Mouse (Mus musculus) cerebellum, postnatal 36 days (tissue): ENCODE measurements around the gene Lmod3.
"Not testable (repeated sequence)": the region's sequence is repeated elsewhere in the genome, so short reads cannot be mapped to it uniquely, and the experiment has no call there.

ENCODE experiments used
- DNase-seq, 2 experiments: peaks; one replicate each; pipeline ENCODE4 v3.0.0; 2021 to 2022; ENCODE audit warnings: mixed read lengths in 2 of 2

Gene Lmod3

DNA sequence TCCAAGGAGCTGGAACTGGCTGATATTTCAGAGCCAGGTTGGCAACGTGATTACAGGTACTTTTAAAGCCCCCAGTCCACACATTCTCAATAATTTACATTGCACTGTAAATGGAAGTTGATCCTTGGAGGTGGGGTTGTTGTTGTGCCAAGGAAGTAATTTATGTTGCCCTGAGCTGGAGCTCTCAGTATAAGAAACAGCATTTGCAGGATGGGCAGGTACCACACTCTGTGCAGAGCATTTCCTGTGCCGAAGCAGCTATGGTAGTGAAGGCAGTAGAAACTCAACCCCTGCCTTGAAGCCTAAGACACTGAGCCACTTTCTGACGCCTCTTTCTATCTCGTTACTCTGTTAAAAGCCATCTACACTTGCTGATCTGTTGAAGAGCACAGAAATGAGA, 23.2 kb upstream of the Lmod3 start:
- no peak for DNase-seq

DNA sequence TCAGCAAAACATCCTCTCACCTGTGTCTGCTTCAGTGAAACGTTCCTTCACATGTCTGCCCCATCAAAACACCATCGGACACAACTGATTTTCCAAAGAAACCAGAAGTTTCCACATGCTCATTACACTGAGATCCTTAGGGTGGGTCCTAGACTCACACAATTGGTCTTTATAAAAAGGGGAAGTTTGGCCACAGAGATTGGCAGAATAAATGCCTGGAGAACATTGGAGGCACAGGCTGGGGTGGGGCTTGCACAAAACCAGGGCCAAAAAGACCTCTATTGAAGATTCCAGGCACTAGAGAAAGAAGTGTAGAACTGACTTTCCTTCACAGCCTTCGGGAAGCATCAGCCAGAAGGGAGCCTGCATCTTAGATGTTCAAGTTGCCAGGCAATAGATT, 21.2 kb upstream of the Lmod3 start:
- DNase-seq: no peak

DNA sequence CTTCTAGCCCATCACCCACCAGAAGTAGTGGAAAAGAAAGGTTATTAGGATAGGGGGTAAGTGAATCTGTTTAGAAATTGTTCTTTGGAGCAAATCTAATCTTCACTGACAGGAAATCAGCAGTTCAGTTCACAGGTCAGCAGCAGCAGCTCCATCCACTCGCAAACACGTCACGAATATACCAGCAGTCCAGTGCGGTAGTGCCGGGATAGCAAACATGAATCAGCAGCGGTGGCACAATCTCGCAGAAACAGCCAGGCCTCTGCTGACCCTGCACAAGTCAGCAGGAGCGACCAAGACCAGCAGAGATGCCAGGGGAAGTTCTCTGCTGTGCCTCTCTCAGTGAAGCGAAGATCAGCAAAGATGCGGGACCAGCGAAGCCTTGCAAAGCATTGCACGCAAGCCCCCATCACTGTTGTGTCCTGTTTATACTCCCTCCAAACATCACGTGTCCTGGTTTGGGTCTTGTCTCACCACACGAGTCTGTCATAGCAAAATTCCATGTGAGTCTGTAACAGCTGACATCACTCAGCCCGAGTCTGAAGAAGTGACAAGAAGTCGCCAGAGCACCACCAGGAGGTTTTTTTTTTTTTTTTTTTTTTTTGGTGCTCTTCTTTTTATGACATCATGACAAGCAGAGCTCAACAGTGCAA, 20.6 kb upstream of the Lmod3 start:
- no peak for DNase-seq

DNA sequence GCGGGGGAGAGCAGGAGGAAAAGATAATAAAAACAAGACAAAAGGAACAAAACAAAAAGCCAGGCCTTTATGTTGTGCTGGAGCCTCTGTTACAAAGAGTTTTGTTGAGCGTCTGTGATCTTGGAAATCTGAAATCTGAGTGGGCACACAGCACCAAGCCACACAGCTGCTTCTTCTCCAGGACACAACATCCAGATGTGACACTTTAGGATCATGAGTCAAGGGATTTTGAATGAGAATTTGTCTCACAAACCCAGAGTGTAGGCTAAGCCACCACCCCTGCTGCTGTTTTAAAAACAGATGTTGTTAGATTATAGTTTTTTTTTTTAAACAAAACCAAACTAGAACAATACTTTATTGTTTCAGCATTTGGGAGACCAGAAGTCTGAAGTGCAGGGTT, 19.8 kb upstream of the Lmod3 start:
- DNase-seq: no peak

DNA sequence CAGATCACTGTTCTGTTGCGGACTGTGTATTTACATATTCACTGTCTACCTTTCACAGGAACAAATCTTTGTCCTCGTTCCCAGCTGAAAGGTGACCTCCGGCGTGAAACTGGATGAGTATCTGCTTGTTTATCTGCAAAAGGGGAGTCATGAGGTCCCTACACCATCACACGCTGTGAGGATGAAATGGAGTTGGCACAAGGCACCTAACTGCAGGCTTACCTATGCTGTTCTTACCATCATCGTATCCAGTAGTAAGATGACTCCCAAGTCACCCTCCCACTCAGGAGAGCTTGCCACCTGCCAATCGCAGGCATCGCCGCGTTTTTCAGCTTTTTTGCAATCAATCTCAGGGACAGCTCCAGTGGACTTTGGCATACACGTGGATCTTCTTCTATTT, 17.0 kb upstream of the Lmod3 start:
- no peak for DNase-seq

DNA sequence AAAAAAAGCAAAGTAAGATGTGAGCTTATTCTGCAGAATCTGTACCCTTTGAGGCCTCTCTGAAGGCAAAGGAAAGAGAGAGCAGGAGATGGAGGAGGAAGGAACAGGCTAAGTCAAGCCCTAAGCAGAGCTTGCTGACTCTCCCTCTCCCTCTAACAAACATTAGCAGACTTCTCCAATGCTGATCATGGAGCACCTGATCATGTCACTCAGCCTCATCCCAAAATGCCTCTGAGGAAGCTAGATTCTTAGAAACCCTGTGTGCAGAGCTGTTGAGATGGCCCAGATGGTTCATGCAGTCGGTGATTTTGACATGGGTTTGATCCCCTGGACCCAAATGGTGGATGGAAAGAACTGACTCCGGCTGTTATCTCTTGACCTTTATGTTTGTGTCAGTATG, 14.6 kb upstream of the Lmod3 start:
- DNase-seq: no peak

DNA sequence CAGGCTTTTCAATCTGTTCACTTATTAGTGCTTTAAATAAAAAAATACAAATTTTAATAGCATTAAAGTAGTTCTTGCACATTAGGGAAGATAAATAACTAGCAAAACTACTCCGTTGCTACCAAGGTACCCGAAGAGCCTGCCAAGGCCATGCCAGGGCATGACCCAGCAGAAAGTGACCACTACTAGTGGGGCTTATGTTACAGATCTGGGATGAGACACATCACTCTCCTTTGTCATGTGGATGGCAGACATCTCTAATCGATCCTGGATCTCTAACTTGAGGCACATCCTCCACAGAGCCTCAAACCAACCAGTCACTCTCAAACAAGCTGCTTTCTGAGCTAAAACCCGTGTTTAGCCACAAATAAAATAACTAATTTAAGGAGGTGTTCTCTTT, 14.1 kb upstream of the Lmod3 start:
- no peak for DNase-seq

DNA sequence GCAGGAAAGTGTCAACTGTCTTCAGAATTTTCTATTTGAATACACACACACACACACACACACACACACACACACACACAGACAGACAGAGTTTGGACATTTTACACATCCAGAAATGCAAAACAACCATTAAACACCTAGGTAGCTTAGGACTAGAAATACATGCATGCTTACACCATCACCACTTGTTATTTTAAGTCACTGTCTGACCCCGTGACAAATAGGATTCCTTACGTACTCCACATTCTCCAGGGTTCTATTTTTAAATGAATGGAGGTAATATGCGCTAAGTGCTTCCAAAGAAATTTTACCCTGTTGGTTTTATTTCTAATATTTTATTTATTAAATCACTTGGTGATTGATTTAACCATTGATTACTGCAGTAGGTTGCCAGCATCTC, 13.1 kb upstream of the Lmod3 start:
- DNase-seq: no peak

DNA sequence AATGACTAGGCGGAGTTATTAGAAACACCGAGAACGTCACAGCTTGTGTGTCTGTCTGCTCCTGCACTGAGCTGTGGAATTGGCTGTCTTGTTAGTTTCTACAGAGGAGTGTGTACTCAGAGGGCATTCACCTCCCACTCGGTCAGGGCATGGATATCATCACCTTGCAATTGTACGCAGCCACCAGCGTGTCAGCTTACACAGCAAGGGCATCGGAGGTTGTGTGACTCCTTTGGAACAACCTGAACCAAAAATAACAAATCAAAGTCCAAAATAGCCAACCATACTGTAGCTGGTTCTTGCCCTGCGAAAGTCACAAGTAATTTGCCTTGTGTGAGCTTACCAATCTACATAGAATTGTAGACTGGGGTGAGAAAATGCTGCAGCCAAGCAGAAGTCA, 12.7 kb upstream of the Lmod3 start:
- no peak for DNase-seq

DNA sequence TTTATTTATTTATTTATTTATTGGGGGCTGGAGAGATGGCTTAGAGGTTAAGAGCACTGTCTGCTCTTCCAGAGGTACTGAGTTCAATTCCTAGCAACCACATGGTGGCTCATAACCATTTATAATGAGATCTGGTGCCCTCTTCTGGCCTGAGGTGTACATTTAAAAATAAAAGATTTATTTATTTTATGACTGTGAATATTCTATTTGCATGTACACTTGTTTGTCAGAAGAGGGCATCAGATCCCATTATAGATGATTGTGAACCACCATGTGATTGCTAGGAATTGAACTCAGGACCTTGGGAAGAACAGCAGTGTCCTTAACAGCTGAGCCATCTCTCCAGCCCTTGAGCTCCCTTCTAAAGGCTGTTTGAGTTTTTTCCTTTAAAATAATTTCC, 11.2 kb upstream of the Lmod3 start:
- DNase-seq: not testable (repeated sequence)

DNA sequence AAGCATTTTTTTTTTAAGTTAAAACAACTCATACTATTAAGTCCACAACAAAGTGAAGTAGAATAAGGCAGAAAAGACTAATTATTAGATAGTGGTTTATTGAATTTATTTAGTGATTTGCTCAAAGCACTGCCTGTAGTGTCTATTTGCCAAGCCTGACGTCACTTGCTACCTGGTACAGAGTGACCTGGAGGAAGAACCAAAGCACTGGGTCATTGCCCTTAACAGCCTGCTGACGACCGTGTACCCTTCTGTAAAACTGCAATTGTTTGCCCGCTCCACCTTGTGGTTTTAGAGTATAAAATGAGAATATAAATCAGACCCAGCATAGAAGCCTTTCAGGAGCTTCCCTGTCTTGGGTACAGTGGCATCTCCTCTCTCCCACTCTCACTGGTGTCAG, 9.7 kb upstream of the Lmod3 start:
- no peak for DNase-seq

DNA sequence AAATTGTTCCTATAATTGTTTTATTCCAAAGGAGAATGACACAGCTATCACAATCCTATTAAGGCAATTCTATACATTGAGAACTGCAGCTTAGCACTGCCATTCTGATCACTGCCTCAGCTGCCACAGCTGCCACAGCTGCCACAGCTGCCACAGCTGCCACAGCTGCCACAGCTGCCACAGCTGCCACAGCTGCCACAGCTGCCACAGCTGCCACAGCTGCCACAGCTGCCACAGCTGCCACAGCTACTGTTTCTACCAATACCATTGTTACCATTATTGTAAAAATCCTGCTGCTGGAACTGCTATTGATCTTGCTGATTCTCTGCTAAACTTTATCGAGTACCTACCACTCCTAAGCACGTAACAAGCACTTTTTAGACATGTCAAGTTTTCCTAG, 7.4 kb upstream of the Lmod3 start:
- DNase-seq: not testable (repeated sequence)

DNA sequence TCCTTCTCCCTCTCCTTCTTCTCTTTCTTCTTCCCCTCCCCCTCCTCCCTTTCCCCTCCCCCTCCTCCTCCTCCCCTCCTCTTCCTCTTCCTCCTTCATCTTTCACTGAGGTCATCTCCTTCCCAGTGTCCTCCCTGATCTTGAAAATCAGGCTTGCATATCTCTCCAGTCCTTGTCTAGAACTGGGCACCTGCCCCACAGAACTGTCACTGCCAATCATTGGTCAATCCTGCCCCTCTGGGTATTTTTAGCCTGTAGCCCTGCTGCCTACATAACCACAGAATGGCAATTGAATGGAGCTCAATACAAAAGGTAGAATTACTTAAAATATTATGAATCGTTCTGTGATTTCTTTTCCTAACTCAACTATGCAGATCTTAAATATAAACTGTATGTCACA, 5.9 kb upstream of the Lmod3 start:
- DNase-seq: no peak

DNA sequence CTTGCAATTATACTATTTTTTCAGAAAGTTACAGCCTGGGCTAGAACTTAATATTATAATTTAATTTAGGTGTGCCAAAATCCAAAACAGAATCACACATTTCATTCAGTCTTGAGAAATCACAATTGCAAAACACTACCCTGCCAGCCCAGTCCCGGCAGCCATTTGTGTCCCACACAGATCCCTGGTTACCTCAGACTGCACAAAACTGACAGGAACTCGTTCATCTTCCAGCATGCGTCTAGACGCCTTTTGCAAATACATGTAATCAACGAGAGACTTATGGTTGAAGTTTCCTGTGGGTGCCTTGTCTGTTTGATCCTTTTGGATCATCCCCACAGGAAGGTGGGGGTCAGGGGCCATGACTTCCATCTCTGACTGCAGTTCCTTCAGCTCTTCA, 473 bp downstream of the Lmod3 start:
- DNase-seq: no peak

DNA sequence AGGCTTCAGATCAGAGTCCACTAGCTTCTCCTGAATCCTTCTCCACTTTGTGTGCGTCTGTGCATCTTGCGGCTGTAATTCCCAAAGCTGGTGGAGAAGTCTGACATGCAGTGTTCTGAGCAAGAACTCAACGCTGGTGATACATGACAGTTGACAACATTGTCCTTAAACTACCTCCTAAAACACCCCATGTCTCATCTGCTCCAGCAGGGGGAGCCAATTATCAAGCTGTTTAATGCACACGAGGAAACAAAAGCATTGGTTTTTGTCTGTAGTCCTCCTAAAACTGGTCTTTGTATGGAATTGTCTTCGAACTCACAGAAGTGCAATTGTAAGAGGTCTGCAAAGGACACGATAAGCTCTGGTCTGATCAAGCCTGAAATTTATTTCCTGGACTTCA, 1.6 kb downstream of the Lmod3 start:
- peak; percentile 29 to 47 for DNase-seq

DNA sequence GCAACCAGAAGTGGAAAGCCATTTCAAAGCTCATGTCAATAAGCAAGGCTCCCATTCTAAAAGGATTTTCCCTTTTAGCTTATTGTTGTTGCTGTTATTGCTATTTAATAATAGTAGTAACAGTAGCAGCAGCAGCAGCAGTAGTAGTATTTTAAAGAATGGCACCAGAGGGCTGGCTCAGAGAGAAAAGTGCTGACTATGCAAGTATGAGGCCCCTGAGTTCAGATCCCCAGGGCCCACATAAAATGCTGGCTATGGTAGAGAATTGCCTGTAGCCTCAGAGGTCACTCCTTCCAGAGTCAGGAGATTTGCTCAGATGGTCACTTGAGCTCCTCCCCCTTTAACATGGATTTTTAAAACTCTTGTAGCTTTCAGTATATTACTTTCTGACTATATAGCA, 7.4 kb downstream of the Lmod3 start:
- no peak for DNase-seq

DNA sequence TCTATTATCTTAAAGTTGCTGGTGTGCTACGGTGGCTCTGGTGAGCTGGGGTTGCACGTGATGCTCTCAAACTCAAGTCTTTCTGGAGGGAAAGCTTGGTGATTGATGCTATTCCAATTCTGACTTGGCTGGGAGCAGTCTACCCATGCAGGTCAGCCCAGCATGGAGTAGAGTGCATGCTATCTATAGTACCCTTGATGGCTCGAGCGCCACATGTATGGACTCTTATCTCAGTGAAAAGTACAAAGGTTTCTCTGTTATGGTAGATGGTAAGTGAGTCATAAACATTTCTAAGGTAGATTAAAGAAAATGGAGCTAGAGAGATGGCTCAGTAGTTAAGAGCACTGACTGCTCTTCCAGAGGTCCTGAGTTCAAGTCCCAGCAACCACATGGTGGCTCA, 10.0 kb downstream of the Lmod3 start:
- no peak for DNase-seq

DNA sequence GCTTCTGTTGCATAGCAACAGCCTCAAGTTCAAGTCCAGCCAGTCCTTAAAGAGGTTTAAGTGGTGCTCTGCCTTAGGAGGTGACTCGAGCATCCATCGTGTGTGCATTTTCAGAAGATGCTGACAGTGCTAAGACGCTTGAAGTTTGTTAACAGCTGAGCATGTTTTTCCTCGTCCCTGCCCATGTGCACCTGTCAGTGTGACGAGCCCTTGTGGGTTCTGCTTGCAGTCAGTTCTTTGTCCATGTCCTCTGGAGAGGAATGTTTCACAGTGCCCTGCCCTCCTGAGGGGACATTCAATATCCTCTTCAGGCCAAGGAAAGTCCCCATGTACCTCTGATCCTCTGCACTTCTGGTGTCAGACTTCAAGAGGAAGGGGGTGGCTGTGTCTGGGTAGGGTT, 12.5 kb downstream of the Lmod3 start:
- no peak for DNase-seq

DNA sequence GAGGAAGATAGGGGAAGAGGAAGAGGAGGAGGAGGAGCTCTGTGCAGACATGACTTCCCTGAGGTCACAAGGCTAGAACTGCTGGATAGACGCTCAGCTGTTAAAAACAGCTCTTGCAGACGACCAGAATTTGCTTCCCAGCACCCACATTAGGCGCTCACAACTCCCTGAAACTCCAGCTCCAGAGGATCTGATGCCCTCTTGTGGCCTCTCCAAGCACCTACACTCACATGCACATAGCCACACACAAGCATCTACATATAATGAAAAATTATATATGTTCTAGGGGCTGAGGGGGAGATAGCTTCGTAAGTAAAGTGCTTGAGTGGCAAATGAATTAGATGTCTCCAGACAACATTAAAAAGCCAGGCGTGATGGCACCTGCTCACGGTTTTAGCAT, 13.2 kb downstream of the Lmod3 start:
- no peak for DNase-seq

DNA sequence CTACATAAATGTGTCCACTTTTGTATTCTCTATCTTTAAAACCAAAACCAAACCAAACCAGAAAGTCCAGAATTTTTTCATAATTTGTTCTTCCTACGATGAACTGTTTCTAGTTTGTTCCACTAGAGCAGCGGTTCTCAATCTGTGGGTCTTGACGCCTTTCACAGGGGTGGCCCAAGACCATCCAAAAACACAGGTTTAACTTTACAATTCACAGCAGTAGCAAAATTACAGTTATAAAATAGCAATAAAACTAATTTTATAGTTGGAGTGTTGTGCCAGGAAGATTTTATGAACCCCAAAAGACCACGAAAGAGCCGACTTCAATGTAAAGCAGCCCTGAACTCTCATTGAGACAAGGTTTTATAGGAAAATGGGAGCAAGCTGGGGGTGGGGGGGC, 16.5 kb downstream of the Lmod3 start:
- DNase-seq: no peak

DNA sequence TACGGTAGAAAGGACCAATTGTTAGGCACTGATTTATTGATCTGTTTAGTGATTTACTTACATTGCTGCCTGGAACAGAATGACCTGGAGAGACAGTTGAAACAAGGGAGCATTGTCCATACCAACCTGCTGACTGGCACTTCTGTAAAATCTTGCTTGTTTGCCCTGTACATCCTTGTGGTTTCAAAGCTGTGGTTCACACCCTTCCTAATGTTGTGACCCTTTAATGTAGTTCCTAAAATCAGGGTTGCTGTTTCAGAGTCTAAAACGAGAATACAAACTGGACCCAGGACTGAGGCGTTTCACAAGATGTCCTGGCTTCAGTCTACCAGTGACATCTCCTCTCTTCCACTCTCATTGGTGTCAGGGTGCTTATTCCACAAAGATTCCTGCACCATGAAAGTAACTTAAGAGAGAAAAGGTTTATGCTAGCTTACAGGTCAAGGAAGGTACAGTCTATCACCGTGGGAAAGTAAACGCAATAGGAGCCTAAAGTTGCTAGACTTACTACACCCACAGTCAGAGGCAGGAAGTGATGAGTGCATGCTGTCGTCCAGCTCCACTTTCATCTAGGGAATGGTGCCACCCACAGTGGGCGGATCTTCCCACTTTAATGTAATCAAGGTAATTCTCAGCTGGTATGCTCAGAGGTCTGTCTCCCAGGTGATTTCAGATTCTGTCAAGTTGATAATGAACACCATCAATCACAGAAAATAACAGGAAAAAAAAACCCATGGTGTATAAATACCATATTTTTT, 17.5 kb downstream of the Lmod3 start:
- DNase-seq: no peak

DNA sequence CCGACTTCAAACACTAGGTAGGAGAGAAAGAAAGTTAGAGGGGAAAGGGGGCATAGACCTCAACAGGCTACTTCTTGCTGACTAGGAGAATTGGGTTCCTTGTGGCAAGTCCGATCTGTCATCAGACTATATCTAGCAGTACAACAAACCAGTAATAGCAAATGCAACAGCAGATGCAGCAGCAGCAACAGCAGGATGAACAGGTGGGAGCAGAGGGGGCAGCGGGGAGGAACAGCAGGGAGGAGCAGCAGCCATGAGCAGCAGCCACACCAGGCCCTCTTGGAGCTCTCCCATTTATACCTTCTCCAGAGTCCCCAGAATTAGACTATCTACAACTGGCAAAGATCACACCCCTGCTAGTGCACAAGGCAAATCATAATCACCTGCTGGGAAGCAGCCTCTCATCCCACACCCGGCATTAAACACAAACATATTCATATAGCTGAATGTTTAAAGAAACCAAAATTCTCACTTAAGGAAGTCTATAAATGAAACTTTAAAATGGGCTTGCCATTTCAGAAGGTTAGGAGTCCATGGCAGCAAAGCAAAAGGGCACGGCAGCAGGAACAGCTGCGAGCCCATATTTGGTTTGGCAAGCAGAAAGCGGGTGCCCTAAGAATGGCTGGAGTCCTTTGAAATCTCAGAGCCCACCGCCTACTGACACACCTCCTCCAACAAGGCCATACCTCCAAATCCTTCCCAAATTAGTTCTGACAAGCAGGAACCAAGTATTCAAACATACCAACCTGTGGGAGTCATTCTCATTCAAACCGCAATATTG, 25.3 kb downstream of the Lmod3 start:
- no peak for DNase-seq

DNA sequence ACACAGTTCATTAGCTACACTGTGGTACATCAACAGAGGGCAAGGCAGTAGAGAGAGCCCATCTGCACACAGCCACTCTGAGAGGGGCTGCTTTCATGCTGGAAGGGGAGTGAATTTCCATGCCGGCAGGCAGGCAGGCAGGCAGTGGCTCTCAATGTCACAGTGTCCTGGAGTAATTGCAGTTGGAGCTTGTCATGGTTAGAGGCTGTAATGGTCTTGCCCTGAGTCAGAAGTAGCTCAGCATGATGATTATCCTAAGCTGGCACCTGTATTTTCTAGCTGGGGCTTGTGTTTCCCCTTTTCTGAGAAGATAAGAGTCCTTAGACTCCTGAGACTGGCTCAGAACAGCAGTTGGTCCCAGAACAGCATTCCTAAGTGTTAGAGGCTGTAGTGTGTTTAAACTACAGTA, 26.5 kb downstream of the Lmod3 start:
- no peak for DNase-seq

DNA sequence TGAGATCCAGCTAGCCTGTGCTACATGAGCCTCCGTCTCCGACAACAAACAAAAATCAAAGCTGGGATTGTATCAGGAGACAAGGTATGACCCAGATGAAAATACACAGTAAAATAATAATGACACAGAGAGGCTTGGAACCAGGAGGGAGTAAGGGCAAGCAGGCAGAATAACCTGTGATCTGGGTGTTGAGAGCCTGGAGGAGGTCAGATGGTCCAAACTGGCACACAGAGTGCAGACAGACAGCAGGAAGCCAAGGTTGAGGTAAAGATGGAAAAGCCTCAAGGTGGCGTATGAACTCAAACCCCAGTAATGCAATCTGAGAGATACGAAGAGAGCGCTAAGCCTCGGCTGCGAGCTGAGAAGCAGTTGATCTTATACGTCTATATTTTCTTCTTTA, 28.1 kb downstream of the Lmod3 start:
- DNase-seq: peak in 1 of 2 experiments; percentile 29
